Mouse (Mus musculus) R1 (cell line): ENCODE data around the gene Rrp15.

Experiments
- DNase-seq: peaks from one replicate; pipeline ENCODE4 v3.0.0-alpha.2; 2018; ENCODE audit warnings: low read depth, low spot score

The Rrp15 gene

GRCm38 (mm10) chr1:186714980-186715896 lies 33.9 kb downstream of the Rrp15 start:
- DNase-seq, result no peak

- DNase-seq, result no peak
Measured at GRCm38 (mm10) chr1:186714215-186714614, 34.9 kb downstream of the Rrp15 start.

GRCm38 (mm10) chr1:186712802-186713471 lies 36.2 kb downstream of the Rrp15 start:
- DNase-seq, result peak; percentile 39

GRCm38 (mm10) chr1:186705915-186706248 lies 43.3 kb downstream of the Rrp15 start, which contains the start of gene Tgfb2:
Gene Tgfb2 (minus strand): TSS chr1:186705989.
- peak; percentile 28 for DNase-seq

- DNase-seq, result peak; percentile 62
Measured at GRCm38 (mm10) chr1:186705203-186705914, 43.8 kb downstream of the Rrp15 start.

- DNase-seq, result peak; percentile 27
Measured at GRCm38 (mm10) chr1:186703980-186704701, 45.0 kb downstream of the Rrp15 start.

- no peak for DNase-seq
Measured at GRCm38 (mm10) chr1:186703256-186703979, 45.7 kb downstream of the Rrp15 start.

GRCm38 (mm10) chr1:186702391-186703255 lies 46.5 kb downstream of the Rrp15 start:
- no peak for DNase-seq

- no peak for DNase-seq
Measured at GRCm38 (mm10) chr1:186701206-186701905, 47.8 kb downstream of the Rrp15 start.

- no peak for DNase-seq
Measured at GRCm38 (mm10) chr1:186700496-186700895, 48.7 kb downstream of the Rrp15 start.

- peak; percentile 57 for DNase-seq
Measured at GRCm38 (mm10) chr1:186698583-186699338, 50.4 kb downstream of the Rrp15 start.

- DNase-seq, result no peak
Measured at GRCm38 (mm10) chr1:186696231-186696630, 52.9 kb downstream of the Rrp15 start.

GRCm38 (mm10) chr1:186695361-186695760 lies 53.8 kb downstream of the Rrp15 start:
- DNase-seq, result no peak

GRCm38 (mm10) chr1:186692370-186692769 lies 56.8 kb downstream of the Rrp15 start:
- DNase-seq, result no peak

GRCm38 (mm10) chr1:186691708-186692107 lies 57.5 kb downstream of the Rrp15 start:
- no peak for DNase-seq

GRCm38 (mm10) chr1:186684041-186684440 lies 65.1 kb downstream of the Rrp15 start:
- peak; percentile 22 for DNase-seq

- no peak for DNase-seq
Measured at GRCm38 (mm10) chr1:186682606-186683005, 66.6 kb downstream of the Rrp15 start.

- no peak for DNase-seq
Measured at GRCm38 (mm10) chr1:186677614-186678013, 71.5 kb downstream of the Rrp15 start.
